Mouse (Mus musculus): ENCODE data around the gene 5530401A14Rik. TPM values are rescaled to one million over a fixed set of nuclear protein-coding genes. Genes with fewer than 3 reads are reported as not detected.

The 5530401A14Rik gene
- total and polyA plus RNA-seq, 3 experiments, result not detected

DNA sequence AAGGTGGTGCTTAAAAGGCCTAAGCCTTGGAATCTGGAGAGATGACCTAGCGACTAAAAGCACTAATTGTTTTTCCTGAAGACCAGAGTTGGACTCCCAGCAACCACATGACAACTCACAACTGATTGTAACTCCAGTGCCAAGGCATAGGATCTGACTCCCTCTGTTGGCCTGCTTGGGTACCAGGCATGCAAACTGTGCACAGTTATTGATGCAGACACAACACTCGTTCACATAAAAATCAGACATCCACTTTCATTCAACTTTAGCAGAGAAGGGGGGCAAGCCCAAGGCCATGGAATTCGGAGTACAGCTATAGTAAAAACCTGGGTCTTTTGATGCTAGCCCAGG lies 14.8 kb upstream of the 5530401A14Rik start:
- H3K4me1 ChIP-seq (ENCODE audit: control insufficient read depth in 1 of 2, insufficient read depth in 2 of 2, low read length in 2 of 2), result no peaks in the 10 kb centered on the region
- H3K27me3 ChIP-seq (ENCODE audit: control insufficient read depth in 1 of 2, insufficient read depth in 2 of 2, low read length in 2 of 2), result no peaks in the 10 kb centered on the region
- H3K9me3 ChIP-seq (replicated peaks; ENCODE audit: insufficient read depth, low read length), result no peaks in the 10 kb centered on the region; the same call in 1 of the 2 replicates
- no peak overlapping the region for H3K27ac ChIP-seq (ENCODE audit: control insufficient read depth, low read depth, low read length)
- H3K79me2 ChIP-seq (ENCODE audit: control insufficient read depth, insufficient read depth, low read length, poor library complexity), result no peaks in the 10 kb centered on the region
- H3K4me3 ChIP-seq (ENCODE audit: control insufficient read depth in 1 of 2, insufficient read depth in 1 of 2, low read depth in 2 of 2, low read length in 2 of 2), result no peak overlapping the region
- no peak overlapping the region for H3K9ac ChIP-seq (ENCODE audit: control insufficient read depth, low read depth, low read length, poor library complexity, severe bottlenecking)
- no peak for TF ChIP-seq USF2 (IDR thresholded peaks at IDR 0.05; ENCODE audit: borderline replicate concordance in 1 of 2, insufficient read depth in 1 of 2, low read depth in 1 of 2, low read length in 2 of 2)
- TF ChIP-seq MEF2A (IDR thresholded peaks at IDR 0.05; ENCODE audit: extremely low read depth, insufficient replicate concordance, low read depth, low read length, poor library complexity, severe bottlenecking), result no peak
- no peak for TF ChIP-seq GATA1 (IDR thresholded peaks at IDR 0.05; ENCODE audit: low read depth, low read length)
- H3K36me3 ChIP-seq (ENCODE audit: control insufficient read depth in 1 of 2, insufficient read depth in 2 of 2, low read length in 2 of 2), result no peaks in the 10 kb centered on the region
- no peak for DNase-seq (ENCODE audit: low read depth, low spot score)

DNA sequence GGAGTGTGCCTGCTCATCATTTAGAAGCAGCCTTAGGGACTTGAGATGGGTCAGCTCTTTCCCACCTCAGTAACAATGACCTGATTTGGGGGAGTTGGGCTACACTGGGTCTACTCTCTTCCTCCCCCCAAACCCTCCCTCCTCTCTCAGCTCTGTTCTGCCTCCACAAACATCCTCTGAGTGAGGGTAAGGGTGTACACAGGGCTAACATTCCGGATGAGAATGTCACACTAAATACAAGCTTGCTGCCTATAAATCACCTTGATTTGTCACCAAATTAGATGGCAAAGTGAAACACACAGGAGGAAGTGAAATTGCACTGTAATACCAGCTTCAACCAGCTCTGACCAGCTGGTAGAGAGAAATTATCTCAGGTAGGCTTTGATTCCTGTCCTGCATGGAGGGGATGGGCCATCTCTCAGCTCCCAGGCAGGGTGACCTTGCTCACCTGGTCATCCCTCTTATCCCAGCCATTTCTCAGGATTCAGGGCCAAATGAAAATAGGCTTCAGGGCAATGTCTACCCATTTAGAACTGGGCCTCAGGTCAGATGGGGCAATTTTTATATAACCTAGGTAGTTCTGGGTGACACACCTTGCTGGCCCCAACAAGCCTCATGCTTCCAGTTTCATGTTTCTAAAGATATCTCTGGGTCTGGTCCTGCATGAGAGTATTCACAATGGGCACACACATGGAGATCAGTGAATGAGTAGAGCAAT lies 12.5 kb upstream of the 5530401A14Rik start:
- no peak for TF ChIP-seq MAZ (IDR thresholded peaks at IDR 0.05; ENCODE audit: low read depth, low read length)
- H3K9ac ChIP-seq (ENCODE audit: control insufficient read depth, low read depth, low read length, poor library complexity, severe bottlenecking), result no peak overlapping the region
- no peak for DNase-seq (ENCODE audit: low read depth, low spot score)
- H3K27ac ChIP-seq (ENCODE audit: control insufficient read depth, low read depth, low read length), result no peak overlapping the region
- no peaks in the 10 kb centered on the region for H3K36me3 ChIP-seq (ENCODE audit: control insufficient read depth in 1 of 2, insufficient read depth in 2 of 2, low read length in 2 of 2)
- H3K27me3 ChIP-seq (ENCODE audit: control insufficient read depth in 1 of 2, insufficient read depth in 2 of 2, low read length in 2 of 2), result no peaks in the 10 kb centered on the region
- no peaks in the 10 kb centered on the region for H3K79me2 ChIP-seq (ENCODE audit: control insufficient read depth, insufficient read depth, low read length, poor library complexity)
- H3K9me3 ChIP-seq (replicated peaks; ENCODE audit: insufficient read depth, low read length), result no peaks in the 10 kb centered on the region; the same call in 1 of the 2 replicates
- H3K4me1 ChIP-seq (ENCODE audit: control insufficient read depth in 1 of 2, insufficient read depth in 2 of 2, low read length in 2 of 2), result no peaks in the 10 kb centered on the region
- no peak overlapping the region for H3K4me3 ChIP-seq (ENCODE audit: control insufficient read depth in 1 of 2, insufficient read depth in 1 of 2, low read depth in 2 of 2, low read length in 2 of 2)

- TF ChIP-seq TAL1 (IDR thresholded peaks at IDR 0.05; ENCODE audit: low read length) (no peak), MYB (IDR thresholded peaks at IDR 0.05; ENCODE audit: low read depth, low read length) (no peak), MXI1 (IDR thresholded peaks at IDR 0.05; ENCODE audit: low read depth, low read length) (no peak), CHD1 (IDR thresholded peaks at IDR 0.05; ENCODE audit: low read depth, low read length) (no peak), ETS1 (IDR thresholded peaks at IDR 0.05; ENCODE audit: low read depth, low read length) (no peak), MAFK (IDR thresholded peaks at IDR 0.05; ENCODE audit: borderline replicate concordance, low read depth, low read length) (no peak), ZMIZ1 (IDR thresholded peaks at IDR 0.05; ENCODE audit: low read depth, low read length) (no peak), RCOR1 (IDR thresholded peaks at IDR 0.05; ENCODE audit: low read depth, low read length) (no peak), KAT2A (conservative IDR thresholded peaks at IDR 0.05; ENCODE audit: low read depth, low read length) (no peak), UBTF (IDR thresholded peaks at IDR 0.05; ENCODE audit: borderline replicate concordance, insufficient read depth, low read depth, low read length) (no peak), NELFE (IDR thresholded peaks at IDR 0.05; ENCODE audit: low read depth, low read length) (no peak)
- no peak overlapping the region for H3K9ac ChIP-seq (ENCODE audit: control insufficient read depth, low read depth, low read length, poor library complexity, severe bottlenecking)
- H3K36me3 ChIP-seq (ENCODE audit: control insufficient read depth in 1 of 2, insufficient read depth in 2 of 2, low read length in 2 of 2), result no peaks in the 10 kb centered on the region
- DNase-seq (ENCODE audit: low read depth, low spot score), result no peak
- no peaks in the 10 kb centered on the region for H3K79me2 ChIP-seq (ENCODE audit: control insufficient read depth, insufficient read depth, low read length, poor library complexity)
- H3K27me3 ChIP-seq (ENCODE audit: control insufficient read depth in 1 of 2, insufficient read depth in 2 of 2, low read length in 2 of 2), result no peaks in the 10 kb centered on the region
- no peaks in the 10 kb centered on the region for H3K4me1 ChIP-seq (ENCODE audit: control insufficient read depth in 1 of 2, insufficient read depth in 2 of 2, low read length in 2 of 2)
- H3K4me3 ChIP-seq (ENCODE audit: control insufficient read depth in 1 of 2, insufficient read depth in 1 of 2, low read depth in 2 of 2, low read length in 2 of 2), result no peak overlapping the region
- no peaks in the 10 kb centered on the region for H3K9me3 ChIP-seq (replicated peaks; ENCODE audit: insufficient read depth, low read length)
- H3K27ac ChIP-seq (ENCODE audit: control insufficient read depth, low read depth, low read length), result no peak overlapping the region
Observed at GRCm38 (mm10) chr11:81865661-81866382, 5.3 kb downstream of the 5530401A14Rik start.
